In genomic region chr17:51831121-51831701, GRCm38 (mm10) we compare ENCODE assay signal across 8 mouse cellular contexts. TPM values are rescaled to one million over a fixed set of nuclear protein-coding genes. Genes with fewer than 3 reads are reported as not detected.
A peak's percentile ranks its signal among the peaks of the same experiment; 100 is the strongest.
DNase-seq lines count a peak whose midpoint lies in the region; ATAC-seq lines count a peak whose summit lies in the region.

No protein-coding gene starts in this region.

- 12% methylated on average over 14 of the region's 14 CpGs for WGBS in heart, embryonic 11.5 days (ENCODE audit: insufficient replicate concordance)
- WGBS in intestine, embryonic 15.5 days = 15% methylated on average over 14 of the region's 14 CpGs
- WGBS in neural tube, embryonic 12.5 days = 16% methylated on average over 14 of the region's 14 CpGs

- H3K4me3 ChIP-seq in heart, embryonic 11.5 days (ENCODE audit: low read depth, low read length) = peak overlapping the region; percentile 77
- H3K4me3 ChIP-seq in intestine, embryonic 15.5 days (replicated peaks) = peak overlapping the region; percentile 66
- H3K4me3 ChIP-seq in neural tube, embryonic 12.5 days = peak overlapping the region; percentile 70

- H3K27me3 ChIP-seq in heart, embryonic 11.5 days (ENCODE audit: control insufficient read depth, insufficient read depth, low read length) = peaks cover 61% of the 10 kb centered on the region
- peaks cover 62% of the 10 kb centered on the region for H3K27me3 ChIP-seq in intestine, embryonic 15.5 days (replicated peaks)
- peaks cover 27% of the 10 kb centered on the region for H3K27me3 ChIP-seq in neural tube, embryonic 12.5 days (replicated peaks)

- H3K36me3 ChIP-seq in heart, embryonic 11.5 days (ENCODE audit: control insufficient read depth, insufficient read depth, low read length) = no peaks in the 10 kb centered on the region
- H3K36me3 ChIP-seq in intestine, embryonic 15.5 days = no peaks in the 10 kb centered on the region
- no peaks in the 10 kb centered on the region for H3K36me3 ChIP-seq in neural tube, embryonic 12.5 days

- DNase-seq in heart, adult 9 months (ENCODE audit: low spot score in 2 of 2) = no peak
- peak; percentile 41 for DNase-seq in embryo, embryonic 9.5 days (ENCODE audit: extremely low spot score)
- no peak for DNase-seq in frontal cortex, postnatal 36 days (ENCODE audit: low spot score in 2 of 2)
- no peak for DNase-seq in ovary, postnatal 36 days (ENCODE audit: low spot score)

- no peak for ATAC-seq in heart, embryonic 11.5 days (replicated peaks; ENCODE audit: insufficient number of reproducible peaks, low FRiP score, low TSS enrichment)
- no peak for ATAC-seq in intestine, embryonic 15.5 days
- no peak for ATAC-seq in neural tube, embryonic 12.5 days (ENCODE audit: low FRiP score, low read depth)
- ATAC-seq in megakaryocyte-erythroid progenitor cell, adult 5-6 weeks (replicated peaks; ENCODE audit: low FRiP score, low TSS enrichment, poor library complexity, severe bottlenecking) = no peak; the same call in 1 of the 2 replicates

- H3K4me1 ChIP-seq in heart, embryonic 11.5 days (ENCODE audit: control insufficient read depth, insufficient read depth, low read length) = peaks cover 12% of the 10 kb centered on the region; the same call in 1 of the 2 replicates
- peaks cover 13% of the 10 kb centered on the region; the same call in 1 of the 2 replicates for H3K4me1 ChIP-seq in intestine, embryonic 15.5 days (replicated peaks)
- peaks cover 21% of the 10 kb centered on the region for H3K4me1 ChIP-seq in neural tube, embryonic 12.5 days

- no peak overlapping the region for H3K27ac ChIP-seq in heart, embryonic 11.5 days (ENCODE audit: low read depth, low read length)
- no peak overlapping the region for H3K27ac ChIP-seq in intestine, embryonic 15.5 days
- H3K27ac ChIP-seq in neural tube, embryonic 12.5 days = no peak overlapping the region

- H3K4me2 ChIP-seq in heart, embryonic 11.5 days = peak overlapping the region; percentile 100
- H3K4me2 ChIP-seq in intestine, embryonic 15.5 days (replicated peaks) = peak overlapping the region; percentile 99
- peak overlapping the region; percentile 98 for H3K4me2 ChIP-seq in neural tube, embryonic 12.5 days (replicated peaks)

- H3K9me3 ChIP-seq in heart, embryonic 11.5 days (replicated peaks; ENCODE audit: control insufficient read depth, low read length) = no peaks in the 10 kb centered on the region
- H3K9me3 ChIP-seq in intestine, embryonic 15.5 days = no peaks in the 10 kb centered on the region
- no peaks in the 10 kb centered on the region for H3K9me3 ChIP-seq in neural tube, embryonic 12.5 days

- H3K9ac ChIP-seq in heart, embryonic 11.5 days (ENCODE audit: low read depth, low read length) = no peak overlapping the region
- H3K9ac ChIP-seq in intestine, embryonic 15.5 days = no peak overlapping the region
- H3K9ac ChIP-seq in neural tube, embryonic 12.5 days = peak overlapping the region; percentile 71; the same call in 1 of the 2 replicates

RNA-seq across cellular contexts. Expression of gene Satb1, which starts 1.9 kb away (rescaled TPM):
- 10.2 and 10.7 TPM in 2 replicates for polyA plus RNA-seq in heart, embryonic 11.5 days (2014; fragmentation: Nextera tagmentation; extraction: Ambion mirVana)
- 3.9 and 5.5 TPM in 2 replicates for polyA plus RNA-seq in intestine, embryonic 15.5 days (2015; fragmentation: Nextera tagmentation; extraction: Ambion mirVana)
- 36.5 and 37.1 TPM in 2 replicates for polyA plus RNA-seq in neural tube, embryonic 12.5 days (2016; fragmentation: Nextera tagmentation; extraction: Ambion mirVana)
- 8.2 and 9.9 TPM in 2 replicates for total RNA-seq in megakaryocyte-erythroid progenitor cell, adult 5-6 weeks (2014; fragmentation: Nextera tagmentation)
- total RNA-seq in megakaryocyte-erythroid progenitor cell, adult 5-6 weeks (2017) = 3.9 and 6.2 TPM in 2 replicates
